Mouse (Mus musculus) kidney, postnatal 0 days (tissue): ENCODE measurements around the gene Krt17. TPM values are rescaled to one million over a fixed set of nuclear protein-coding genes. Genes with fewer than 3 reads are reported as not detected.

Experiments
- ATAC-seq: fragments of 200-750 bp; cut with Nextera tagmentation; replicated peaks from 2 replicates; pipeline ENCODE4 v1.8.0; 2017; ENCODE audit warnings: low read depth, moderate number of reproducible peaks, moderate TSS enrichment, moderate library complexity; ENCODE audit not compliant: low FRiP score
- DNase-seq: peaks from one replicate; pipeline ENCODE4 v3.0.0-alpha.2; 2016; ENCODE audit warnings: low spot score
- H3K27ac ChIP-seq: fragments of 300-500 bp; sonication (generic); 2 replicates; pipeline ENCODE4 v1.5.1; 2014; ENCODE audit warnings: mild to moderate bottlenecking
- H3K27me3 ChIP-seq: fragments of 300-500 bp; sonication (generic); 2 replicates; pipeline ENCODE4 v1.6.1; 2014; ENCODE audit warnings: low read length, mixed read lengths; ENCODE audit not compliant: insufficient read depth
- H3K36me3 ChIP-seq: fragments of 300-500 bp; sonication (generic); 2 replicates; pipeline ENCODE4 v1.6.1; 2014; ENCODE audit warnings: low read length, mixed read lengths; ENCODE audit not compliant: insufficient read depth
- H3K4me1 ChIP-seq: fragments of 300-500 bp; sonication (generic); replicated peaks from 2 replicates; pipeline ENCODE4 v1.6.1; 2014; ENCODE audit warnings: antibody characterized with exemption, low read length, mixed read lengths; ENCODE audit not compliant: insufficient read depth
- H3K4me2 ChIP-seq: fragments of 300-500 bp; sonication (generic); 2 replicates; pipeline ENCODE4 v1.6.1; 2014; ENCODE audit warnings: mild to moderate bottlenecking, low read length, moderate library complexity, mixed read lengths
- H3K4me3 ChIP-seq: fragments of 300-500 bp; sonication (generic); replicated peaks from 2 replicates; pipeline ENCODE4 v1.5.1; 2014; ENCODE audit warnings: low read depth, low read length
- H3K9ac ChIP-seq: fragments of 300-500 bp; sonication (generic); 2 replicates; pipeline ENCODE4 v1.6.1; 2014; ENCODE audit warnings: low read depth, low read length
- H3K9me3 ChIP-seq: fragments of 300-500 bp; sonication (generic); replicated peaks from 2 replicates; pipeline ENCODE4 v1.6.1; 2016; ENCODE audit warnings: low read length, inconsistent platforms, mixed read lengths
- CTCF ChIP-seq: IDR thresholded peaks from 2 replicates; pipeline ENCODE4 v1.5.1; 2016; ENCODE audit warnings: antibody characterized with exemption, low read depth, mild to moderate bottlenecking, moderate library complexity
- WGBS: fragments of 180-500 bp; shearing (Covaris S2); extraction: QIAGEN DNeasy Blood & Tissue Kit; methylation state at CpG from one replicate; pipeline ENCODE4 v1.1.7; 2014; 5-methylcytosine and 5-hydroxymethylcytosine counted together
- polyA plus RNA-seq: library from polyadenylated mRNA; unstranded; fragments of >200 nt; fragmentation: Nextera tagmentation; extraction: Ambion mirVana; gene quantifications from 2 replicates; pipeline ENCODE4 v1.2.1, GENCODE M21; 2015

Gene Krt17
- polyA plus RNA-seq, 1 experiment from 2014 or later = 0.12 TPM

GRCm38 (mm10) chr11:100297801-100298200 lies 37.0 kb upstream of the Krt17 start:
- Histone ChIP-seq H3K27ac (no peak overlapping the region), H3K27me3 (no peaks in the 10 kb centered on the region), H3K4me1 (no peaks in the 10 kb centered on the region), H3K4me3 (no peak overlapping the region), H3K4me2 (no peak overlapping the region), H3K36me3 (no peaks in the 10 kb centered on the region), H3K9ac (no peak overlapping the region), H3K9me3 (no peaks in the 10 kb centered on the region)
- DNase-seq = no peak
- no peak; the same call in 1 of the 2 replicates for ATAC-seq
- WGBS = 41% methylated on average over 5 of the region's 5 CpGs
- TF ChIP-seq CTCF = peak; percentile 64; the same call in 1 of the 2 replicates

GRCm38 (mm10) chr11:100295308-100295707 lies 34.5 kb upstream of the Krt17 start:
- no peak overlapping the region for H3K4me2 ChIP-seq
- ATAC-seq = peak; percentile 39; the same call in 1 of the 2 replicates
- no peaks in the 10 kb centered on the region for H3K36me3 ChIP-seq

GRCm38 (mm10) chr11:100292884-100293283 lies 32.1 kb upstream of the Krt17 start:
- ATAC-seq = no peak
- no peaks in the 10 kb centered on the region for H3K4me1 ChIP-seq
- WGBS = 68% methylated on average over 6 of the region's 6 CpGs

More at GRCm38 (mm10) chr11:100295308-100295707, 34.5 kb upstream of the Krt17 start:
- Histone ChIP-seq H3K4me1 (no peaks in the 10 kb centered on the region), H3K9me3 (no peaks in the 10 kb centered on the region), H3K27ac (no peak overlapping the region), H3K27me3 (no peaks in the 10 kb centered on the region), H3K9ac (no peak overlapping the region), H3K4me3 (no peak overlapping the region)
- 0% methylated on average over 10 of the region's 10 CpGs for WGBS
- peak; percentile 92 for DNase-seq
- peak; percentile 100 for TF ChIP-seq CTCF

GRCm38 (mm10) chr11:100290235-100290634 lies 29.4 kb upstream of the Krt17 start:
- TF ChIP-seq CTCF = no peak
- ATAC-seq (0 out of 2 replicates have a peak, but pooled peaks have one; percentile 40), DNase-seq (peak; percentile 26)
- Histone ChIP-seq H3K4me3 (no peak overlapping the region), H3K36me3 (no peaks in the 10 kb centered on the region), H3K27me3 (no peaks in the 10 kb centered on the region), H3K9me3 (no peaks in the 10 kb centered on the region), H3K9ac (no peak overlapping the region), H3K4me1 (no peaks in the 10 kb centered on the region), H3K4me2 (no peak overlapping the region), H3K27ac (peak overlapping the region; percentile 25; the same call in 1 of the 2 replicates)
- WGBS = 31% methylated on average over 5 of the region's 5 CpGs

More at GRCm38 (mm10) chr11:100292884-100293283, 32.1 kb upstream of the Krt17 start:
- no peak for TF ChIP-seq CTCF
- Histone ChIP-seq H3K27me3 (no peaks in the 10 kb centered on the region), H3K9ac (no peak overlapping the region), H3K4me3 (no peak overlapping the region), H3K27ac (no peak overlapping the region), H3K36me3 (no peaks in the 10 kb centered on the region), H3K9me3 (no peaks in the 10 kb centered on the region), H3K4me2 (no peak overlapping the region)
- no peak for DNase-seq

- no peak for TF ChIP-seq CTCF
- no peak overlapping the region for H3K9ac ChIP-seq
- no peaks in the 10 kb centered on the region for H3K9me3 ChIP-seq
- no peak overlapping the region for H3K4me3 ChIP-seq
- no peaks in the 10 kb centered on the region for H3K36me3 ChIP-seq
- no peak overlapping the region for H3K27ac ChIP-seq
- H3K27me3 ChIP-seq = no peaks in the 10 kb centered on the region
- no peak overlapping the region for H3K4me2 ChIP-seq
- DNase-seq (no peak), ATAC-seq (no peak)
- WGBS = 83% methylated on average over 6 of the region's 6 CpGs
- no peaks in the 10 kb centered on the region for H3K4me1 ChIP-seq
Observed at GRCm38 (mm10) chr11:100288942-100289341, 28.1 kb upstream of the Krt17 start.

- no peak for TF ChIP-seq CTCF
- no peak overlapping the region for H3K27ac ChIP-seq
- no peaks in the 10 kb centered on the region for H3K36me3 ChIP-seq
- DNase-seq (no peak), ATAC-seq (no peak; the same call in 1 of the 2 replicates)
- H3K27me3 ChIP-seq = no peaks in the 10 kb centered on the region
- H3K4me1 ChIP-seq = no peaks in the 10 kb centered on the region
- no peak overlapping the region for H3K4me2 ChIP-seq
- H3K4me3 ChIP-seq = no peak overlapping the region
- 50% methylated on average over 10 of the region's 10 CpGs for WGBS
- no peak overlapping the region for H3K9ac ChIP-seq
- no peaks in the 10 kb centered on the region for H3K9me3 ChIP-seq
Observed at GRCm38 (mm10) chr11:100287024-100287423, 26.2 kb upstream of the Krt17 start.

GRCm38 (mm10) chr11:100284988-100285387 lies 24.2 kb upstream of the Krt17 start:
- no peaks in the 10 kb centered on the region for H3K4me1 ChIP-seq
- no peak overlapping the region for H3K9ac ChIP-seq
- TF ChIP-seq CTCF = no peak
- H3K36me3 ChIP-seq = no peaks in the 10 kb centered on the region
- WGBS = 73% methylated on average over 4 of the region's 4 CpGs
- ATAC-seq (no peak), DNase-seq (no peak)
- no peaks in the 10 kb centered on the region for H3K9me3 ChIP-seq
- H3K27me3 ChIP-seq = no peaks in the 10 kb centered on the region
- no peak overlapping the region for H3K4me3 ChIP-seq
- H3K4me2 ChIP-seq = no peak overlapping the region
- H3K27ac ChIP-seq = no peak overlapping the region
